Mouse (Mus musculus): ENCODE measurements around the gene Npy4r.
A peak's percentile ranks its signal among the peaks of the same experiment; 100 is the strongest.

The Npy4r gene

GRCm38 (mm10) chr14:34120016-34120910 lies 32.0 kb downstream of the Npy4r start:
- no peak for DNase-seq (ENCODE audit: extremely low read depth, insufficient read length, low spot score)

- DNase-seq (ENCODE audit: extremely low read depth, insufficient read length, low spot score): no peak
Measured at GRCm38 (mm10) chr14:34119046-34119723, 33.1 kb downstream of the Npy4r start.

- DNase-seq (ENCODE audit: extremely low read depth, insufficient read length, low spot score): no peak
Measured at GRCm38 (mm10) chr14:34114311-34114710, 38.0 kb downstream of the Npy4r start.

DNA sequence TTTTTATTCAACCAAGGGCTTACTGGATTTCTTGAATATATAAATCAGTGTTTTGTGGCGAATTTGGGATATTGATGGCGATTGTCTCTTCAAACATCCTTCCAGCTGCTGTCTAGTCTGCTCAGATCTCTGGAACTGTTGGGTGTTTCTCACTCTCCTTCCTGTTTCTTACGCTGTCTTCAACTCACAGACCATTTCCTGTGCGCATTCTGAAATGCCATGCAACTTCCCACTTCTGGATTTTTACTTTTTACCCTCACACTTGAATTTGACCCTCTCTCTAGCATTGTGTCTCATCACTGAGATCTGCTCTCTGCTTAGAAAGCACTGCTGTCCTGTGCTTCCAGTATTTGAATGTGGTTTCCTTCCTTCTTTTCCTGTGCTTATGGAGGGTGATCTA lies 44.7 kb downstream of the Npy4r start:
- DNase-seq (ENCODE audit: extremely low read depth, insufficient read length, low spot score): no peak

- no peak for DNase-seq (ENCODE audit: extremely low read depth, insufficient read length, low spot score)
Measured at GRCm38 (mm10) chr14:34106389-34107062, 45.8 kb downstream of the Npy4r start.

GRCm38 (mm10) chr14:34104892-34105291 lies 47.4 kb downstream of the Npy4r start:
- peak; percentile 59 for DNase-seq (ENCODE audit: extremely low read depth, insufficient read length, low spot score)

DNA sequence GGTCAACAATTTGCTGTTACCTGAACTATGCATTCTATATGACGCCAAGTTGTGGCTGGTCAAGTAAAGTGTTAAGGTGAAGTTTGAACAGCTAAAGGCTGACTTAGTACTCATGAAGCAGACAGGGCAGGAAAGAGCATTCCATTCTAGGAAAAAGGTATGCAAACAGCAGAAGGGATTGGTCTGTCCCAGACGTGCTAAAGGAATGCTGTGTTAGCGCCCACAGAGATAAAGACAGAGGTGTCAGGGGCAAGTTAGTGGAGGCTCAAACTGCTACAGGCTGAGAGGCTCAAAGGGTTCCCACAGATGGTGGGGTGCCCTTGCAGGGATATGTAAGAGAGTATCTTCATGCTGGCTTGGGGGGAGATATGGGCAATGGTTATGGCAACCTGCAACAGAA lies 48.4 kb downstream of the Npy4r start:
- DNase-seq (ENCODE audit: extremely low read depth, insufficient read length, low spot score): no peak

GRCm38 (mm10) chr14:34102601-34103000 lies 49.7 kb downstream of the Npy4r start, which contains the start of gene A630023A22Rik:
Gene A630023A22Rik (minus strand): TSS chr14:34102754.
- no peak for DNase-seq (ENCODE audit: extremely low read depth, insufficient read length, low spot score)

DNA sequence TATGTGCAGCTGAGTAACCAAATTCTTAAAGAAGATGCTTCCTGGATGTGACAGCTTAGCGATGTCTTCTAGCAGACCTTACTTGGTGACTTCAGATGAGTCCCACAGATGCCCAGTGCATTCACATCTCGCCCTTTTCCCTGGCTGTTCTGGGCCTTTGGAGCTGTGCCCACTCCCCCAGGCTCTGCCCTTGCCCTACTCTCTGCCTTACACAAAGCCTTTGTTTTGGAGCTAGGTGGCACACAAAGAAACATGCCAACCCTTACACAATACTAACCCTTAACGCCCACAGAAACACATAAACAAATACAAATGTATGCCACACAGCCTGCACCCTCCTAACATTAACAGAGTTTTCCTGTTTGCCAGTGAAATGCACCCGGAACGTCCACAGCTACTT lies 56.1 kb downstream of the Npy4r start:
- DNase-seq (ENCODE audit: extremely low read depth, insufficient read length, low spot score): no peak

All from 3134 (cell line).